Mouse (Mus musculus) spleen, adult 2 months (tissue): ENCODE results near the gene Sigirr. TPM values are rescaled to one million over a fixed set of nuclear protein-coding genes. Genes with fewer than 3 reads are reported as not detected.

Source experiments
- DNase-seq, 2 experiments: peaks; one replicate each; pipeline versions ENCODE4 v3.0.0 to v3.0.0-alpha.2; 2012 to 2021; ENCODE audit warnings: low spot score in 2 of 2, low read depth in 1 of 2
- H3K27ac ChIP-seq: fragments of 200-500 bp; 2 replicates; pipeline ENCODE4 v1.5.1; 2012; ENCODE audit warnings: low read length, inconsistent platforms; ENCODE audit not compliant: insufficient read depth
- H3K27me3 ChIP-seq: fragments of 200-500 bp; 2 replicates; pipeline ENCODE4 v1.6.1; 2012; ENCODE audit warnings: mild to moderate bottlenecking, moderate library complexity, low read length, inconsistent platforms; ENCODE audit not compliant: control insufficient read depth, insufficient read depth
- H3K36me3 ChIP-seq: fragments of 200-500 bp; 2 replicates; pipeline ENCODE4 v1.6.1; 2012; ENCODE audit warnings: mild to moderate bottlenecking, low read length, inconsistent platforms; ENCODE audit not compliant: control insufficient read depth, insufficient read depth
- H3K4me1 ChIP-seq: fragments of 200-500 bp; 2 replicates; pipeline ENCODE4 v1.6.1; 2011; ENCODE audit warnings: inconsistent platforms; ENCODE audit not compliant: control insufficient read depth, insufficient read depth, insufficient read length
- H3K4me3 ChIP-seq: fragments of 200-500 bp; 2 replicates; pipeline ENCODE4 v1.5.1; 2011; ENCODE audit warnings: mild to moderate bottlenecking, inconsistent platforms; ENCODE audit not compliant: insufficient read depth, insufficient read length; ENCODE audit errors: extremely low read depth
- CTCF ChIP-seq: fragments of 200-500 bp; IDR thresholded peaks from 2 replicates; pipeline ENCODE4 v1.5.1; 2011; ENCODE audit warnings: mild to moderate bottlenecking, inconsistent platforms; ENCODE audit not compliant: insufficient read depth, insufficient read length, insufficient replicate concordance; ENCODE audit errors: extremely low read depth
- POLR2A ChIP-seq: fragments of 200-500 bp; IDR thresholded peaks from 2 replicates; pipeline ENCODE4 v1.6.1; 2011; ENCODE audit warnings: low read depth, low read length, inconsistent platforms
- WGBS: fragments of 180-500 bp; shearing (Covaris S2); methylation state at CpG from one replicate; pipeline ENCODE4 v1.1.7; 2018; 5-methylcytosine and 5-hydroxymethylcytosine counted together
- polyA plus RNA-seq: library from polyadenylated mRNA; depleted of rRNA; stranded (reverse); fragments of >200 nt; gene quantifications from 2 replicates; pipeline ENCODE4 v1.2.3, GENCODE M21; 2012

Gene Sigirr
- polyA plus RNA-seq, 1 experiment = 35.8 TPM

GRCm38 (mm10) chr7:141096649-141097056 lies 3.7 kb downstream of the Sigirr start:
- no peaks in the 10 kb centered on the region for H3K27me3 ChIP-seq
- peak overlapping the region; percentile 93 for H3K27ac ChIP-seq
- WGBS = 1% methylated on average over 6 of the region's 6 CpGs
- peaks cover 6% of the 10 kb centered on the region; the same call in 1 of the 2 replicates for H3K36me3 ChIP-seq
- peak; percentile 78 to 90 for DNase-seq
- TF ChIP-seq CTCF = no peak
- TF ChIP-seq POLR2A = no peak; the same call in 1 of the 2 replicates
- H3K4me1 ChIP-seq = peaks cover 36% of the 10 kb centered on the region
- peak overlapping the region; percentile 68 for H3K4me3 ChIP-seq

- no peak for TF ChIP-seq POLR2A
- no peak for TF ChIP-seq CTCF
- Histone ChIP-seq H3K27me3 (no peaks in the 10 kb centered on the region), H3K4me1 (peaks cover 36% of the 10 kb centered on the region), H3K36me3 (peaks cover 10% of the 10 kb centered on the region), H3K27ac (peak overlapping the region; percentile 93), H3K4me3 (peak overlapping the region; percentile 68)
- 9% methylated on average over 6 of the region's 6 CpGs for WGBS
- no peak for DNase-seq
Observed at GRCm38 (mm10) chr7:141096021-141096420, 4.4 kb downstream of the Sigirr start.

- H3K27ac ChIP-seq = no peak overlapping the region
- TF ChIP-seq CTCF (no peak), POLR2A (no peak)
- no peaks in the 10 kb centered on the region for H3K27me3 ChIP-seq
- H3K4me1 ChIP-seq = peaks cover 29% of the 10 kb centered on the region
- peaks cover 16% of the 10 kb centered on the region for H3K36me3 ChIP-seq
- no peak for DNase-seq
- WGBS = 57% methylated on average over 15 of the region's 15 CpGs
- no peak overlapping the region for H3K4me3 ChIP-seq
Observed at GRCm38 (mm10) chr7:141094487-141095205, 5.7 kb downstream of the Sigirr start.

GRCm38 (mm10) chr7:141093950-141094349 lies 6.4 kb downstream of the Sigirr start:
- peaks cover 16% of the 10 kb centered on the region for H3K36me3 ChIP-seq
- no peak overlapping the region for H3K4me3 ChIP-seq
- WGBS = 90% methylated on average over 6 of the region's 6 CpGs
- TF ChIP-seq POLR2A = no peak
- TF ChIP-seq CTCF = no peak
- no peak overlapping the region for H3K27ac ChIP-seq
- peaks cover 30% of the 10 kb centered on the region for H3K4me1 ChIP-seq
- no peak for DNase-seq
- no peaks in the 10 kb centered on the region for H3K27me3 ChIP-seq

GRCm38 (mm10) chr7:141092051-141092735 lies 8.2 kb downstream of the Sigirr start:
- TF ChIP-seq POLR2A (no peak), CTCF (peak; percentile 72; the same call in 1 of the 2 replicates)
- Histone ChIP-seq H3K4me1 (peaks cover 38% of the 10 kb centered on the region), H3K27me3 (no peaks in the 10 kb centered on the region), H3K36me3 (peaks cover 16% of the 10 kb centered on the region), H3K27ac (no peak overlapping the region), H3K4me3 (no peak overlapping the region)
- DNase-seq = peak; percentile 53 to 87
- WGBS = 36% methylated on average over 37 of the region's 37 CpGs

GRCm38 (mm10) chr7:141090228-141090627 lies 10.1 kb downstream of the Sigirr start:
- peaks cover 16% of the 10 kb centered on the region for H3K36me3 ChIP-seq
- H3K4me1 ChIP-seq = peaks cover 22% of the 10 kb centered on the region
- WGBS = 83% methylated on average over 8 of the region's 8 CpGs
- H3K4me3 ChIP-seq = no peak overlapping the region
- no peak overlapping the region for H3K27ac ChIP-seq
- no peaks in the 10 kb centered on the region for H3K27me3 ChIP-seq
- no peak for DNase-seq
- TF ChIP-seq POLR2A = no peak
- no peak for TF ChIP-seq CTCF

GRCm38 (mm10) chr7:141088473-141088872 lies 11.9 kb downstream of the Sigirr start:
- Histone ChIP-seq H3K4me1 (peaks cover 16% of the 10 kb centered on the region), H3K36me3 (peaks cover 15% of the 10 kb centered on the region), H3K4me3 (peak overlapping the region; percentile 49), H3K27ac (peak overlapping the region; percentile 40), H3K27me3 (no peaks in the 10 kb centered on the region)
- TF ChIP-seq CTCF = no peak
- no peak for TF ChIP-seq POLR2A
- no peak for DNase-seq
- 6% methylated on average over 18 of the region's 18 CpGs for WGBS
